Mouse (Mus musculus): ENCODE measurements around the gene Slc25a34.

DNA sequence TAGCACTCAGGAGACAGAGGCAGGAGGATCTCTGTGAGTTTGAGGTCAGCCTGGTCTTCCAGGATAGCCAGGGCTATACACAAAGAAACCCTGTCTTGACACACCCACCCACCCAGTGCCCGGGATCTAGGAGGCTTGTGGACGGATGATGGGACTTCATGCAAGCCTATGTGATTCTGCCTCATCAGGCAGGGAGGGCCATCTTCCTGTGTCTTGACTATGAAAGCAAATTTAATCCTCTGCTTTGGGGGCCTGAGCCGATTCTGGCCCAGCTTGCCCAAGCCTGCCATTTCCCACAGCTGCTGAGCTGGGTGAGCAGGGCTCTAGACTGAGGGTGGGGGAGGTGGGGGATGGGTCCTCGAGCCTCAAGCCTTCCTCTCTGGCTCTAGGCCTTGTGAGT, 19.7 kb downstream of the Slc25a34 start:
- TF ChIP-seq CTCF (IDR thresholded peaks at IDR 0.05; ENCODE audit: insufficient read depth, low read length), result no peak
- TF ChIP-seq POLR2A (IDR thresholded peaks at IDR 0.05; ENCODE audit: borderline replicate concordance, extremely low read depth, low read depth, low read length), result no peak
